Mouse (Mus musculus) liver, embryonic 16.5 days (tissue): ENCODE data around the gene Fgf4. TPM values are rescaled to one million over a fixed set of nuclear protein-coding genes. Genes with fewer than 3 reads are reported as not detected.
"Not testable (repeated sequence)": the region's sequence is repeated elsewhere in the genome, so short reads cannot be mapped to it uniquely, and the experiment has no call there.

Experiments
- ATAC-seq: fragments of 200-750 bp; cut with Nextera tagmentation; 2 replicates; pipeline ENCODE4 v1.8.0; 2017; ENCODE audit warnings: low read depth, mild to moderate bottlenecking, moderate number of reproducible peaks, moderate library complexity
- H3K27ac ChIP-seq: fragments of 300-500 bp; sonication (generic); 2 replicates; pipeline ENCODE4 v1.5.1; 2014; ENCODE audit warnings: mild to moderate bottlenecking, low read length
- H3K27me3 ChIP-seq: fragments of 300-500 bp; sonication (generic); 2 replicates; pipeline ENCODE4 v1.6.1; 2014; ENCODE audit warnings: low read depth, low read length, mixed read lengths; ENCODE audit not compliant: control insufficient read depth, insufficient read depth
- H3K36me3 ChIP-seq: fragments of 300-500 bp; sonication (generic); 2 replicates; pipeline ENCODE4 v1.6.1; 2014; ENCODE audit warnings: mild to moderate bottlenecking; ENCODE audit not compliant: control insufficient read depth, insufficient read depth
- H3K4me1 ChIP-seq: fragments of 300-500 bp; sonication (generic); 2 replicates; pipeline ENCODE4 v1.6.1; 2014; ENCODE audit warnings: low read depth, low read length, mixed read lengths; ENCODE audit not compliant: control insufficient read depth
- H3K4me2 ChIP-seq: fragments of 300-500 bp; sonication (generic); 2 replicates; pipeline ENCODE4 v1.6.1; 2014; ENCODE audit warnings: low read depth, low read length, mixed read lengths
- H3K4me3 ChIP-seq: fragments of 300-500 bp; sonication (generic); 2 replicates; pipeline ENCODE4 v1.5.1; 2014; ENCODE audit warnings: low read depth, mild to moderate bottlenecking, low read length
- H3K9ac ChIP-seq: fragments of 300-500 bp; sonication (generic); 2 replicates; pipeline ENCODE4 v1.6.1; 2014; ENCODE audit warnings: low read depth, low read length
- H3K9me3 ChIP-seq: fragments of 300-500 bp; sonication (generic); replicated peaks from 2 replicates; pipeline ENCODE4 v1.6.1; 2016; ENCODE audit warnings: low read length; ENCODE audit not compliant: control insufficient read depth
- WGBS: fragments of 180-500 bp; shearing (Covaris S2); extraction: QIAGEN DNeasy Blood & Tissue Kit; methylation state at CpG from one replicate; pipeline ENCODE4 v1.1.7; 2014; ENCODE audit not compliant: insufficient replicate concordance; 5-methylcytosine and 5-hydroxymethylcytosine counted together
- polyA plus RNA-seq: library from polyadenylated mRNA; unstranded; fragments of >200 nt; fragmentation: Nextera tagmentation; extraction: Ambion mirVana; gene quantifications from 2 replicates; pipeline ENCODE4 v1.2.1, GENCODE M21; 2015

Gene Fgf4
- polyA plus RNA-seq, 1 experiment from 2014 or later: not detected

DNA sequence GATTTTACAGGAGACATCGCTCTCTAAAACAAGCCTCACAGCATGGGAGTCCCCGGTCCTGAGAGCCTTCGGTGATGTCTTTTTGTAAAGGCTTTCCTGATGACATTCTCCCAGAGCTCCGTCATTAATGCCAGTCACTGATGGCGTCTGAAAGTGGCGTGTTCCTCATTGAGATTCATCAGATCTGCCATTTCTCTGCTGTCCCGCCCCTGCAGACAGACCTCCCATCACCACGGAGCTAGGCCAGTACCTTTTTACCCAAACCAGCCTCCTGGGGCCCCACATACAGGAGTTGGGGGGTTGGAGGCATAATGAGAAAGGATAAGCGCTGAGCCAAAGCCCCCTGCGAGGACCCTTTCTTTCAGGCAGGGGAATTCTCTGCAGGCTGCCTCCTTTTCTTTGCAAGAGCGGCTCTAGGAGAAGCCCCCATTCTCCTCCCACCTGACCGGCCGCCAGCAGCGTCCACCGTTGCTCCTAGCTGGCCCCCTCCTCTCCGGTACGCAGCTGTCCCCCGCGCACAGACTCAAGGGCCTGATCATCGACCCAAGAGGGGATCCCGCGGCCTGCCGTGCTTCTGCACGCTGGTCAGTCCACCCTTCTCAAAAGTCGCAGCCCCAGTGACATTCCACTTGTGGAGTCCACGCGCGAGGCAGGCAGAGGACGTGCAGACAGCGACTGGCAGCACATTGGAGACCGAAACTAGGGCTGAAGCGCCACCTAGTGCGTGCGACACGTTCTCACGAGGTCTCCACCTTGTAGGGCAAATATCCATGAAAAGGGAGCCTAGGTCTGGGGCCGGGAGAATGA, 48.3 kb downstream of the Fgf4 start:
- Histone ChIP-seq H3K27ac (no peak overlapping the region), H3K36me3 (no peaks in the 10 kb centered on the region), H3K9ac (no peak overlapping the region; the same call in 1 of the 2 replicates), H3K4me3 (peak overlapping the region; percentile 46), H3K4me2 (peak overlapping the region; percentile 56), H3K4me1 (peaks cover 10% of the 10 kb centered on the region), H3K9me3 (no peaks in the 10 kb centered on the region), H3K27me3 (peaks cover 51% of the 10 kb centered on the region)
- WGBS: 1% methylated on average over 37 of the region's 37 CpGs
- peak; percentile 50; the same call in 1 of the 2 replicates for ATAC-seq

DNA sequence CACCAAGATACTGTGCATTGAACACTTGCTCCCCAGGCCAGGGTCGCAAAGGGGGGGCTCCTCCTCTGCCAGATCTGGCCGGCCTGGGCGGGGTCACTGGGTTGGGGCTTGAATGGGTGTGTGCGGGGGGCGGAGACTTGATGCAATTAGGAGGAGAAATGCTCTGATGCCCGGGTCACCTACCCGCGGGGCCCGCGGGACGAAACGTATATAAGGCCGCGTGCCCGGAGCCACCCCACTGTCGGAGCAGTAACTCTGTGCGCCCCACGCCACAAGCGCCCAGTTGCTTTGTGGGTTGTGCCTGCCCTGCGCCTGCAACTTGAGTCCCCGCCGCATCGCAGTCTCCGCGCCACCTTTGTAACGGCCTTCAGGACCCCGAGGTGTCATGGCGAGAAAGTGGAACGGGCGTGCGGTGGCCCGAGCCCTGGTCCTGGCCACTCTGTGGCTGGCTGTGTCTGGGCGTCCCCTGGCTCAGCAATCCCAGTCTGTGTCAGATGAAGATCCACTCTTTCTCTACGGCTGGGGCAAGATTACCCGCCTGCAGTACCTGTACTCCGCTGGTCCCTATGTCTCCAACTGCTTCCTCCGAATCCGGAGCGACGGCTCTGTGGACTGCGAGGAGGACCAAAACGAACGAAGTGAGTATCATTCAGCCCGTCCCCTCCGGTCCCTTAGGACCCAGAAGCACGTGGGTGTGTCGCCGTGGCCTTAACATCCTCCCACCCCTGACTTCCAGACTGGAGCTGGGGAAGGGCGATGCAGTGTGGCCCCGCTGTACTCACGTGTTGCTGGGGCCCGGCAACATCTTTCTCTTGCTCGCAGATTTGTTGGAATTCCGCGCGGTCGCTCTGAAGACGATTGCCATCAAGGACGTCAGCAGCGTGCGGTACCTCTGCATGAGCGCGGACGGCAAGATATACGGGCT, 49.4 kb downstream of the Fgf4 start, which contains the start of gene Fgf15:
Gene Fgf15, plus strand, starts transcription at position 238 of the 925 bp plus-strand sequence.
- H3K4me2 ChIP-seq: peak within 1 kb of the TSS; percentile 56
- WGBS: under 1% methylated on average over 65 of the region's 65 CpGs
- peak within 1 kb of the TSS; percentile 46 for H3K4me3 ChIP-seq
- ATAC-seq: 0 out of 2 replicates have a peak, but pooled peaks have one; percentile 37
- H3K36me3 ChIP-seq: no peaks in the 10 kb centered on the region
- H3K4me1 ChIP-seq: peaks cover 10% of the 10 kb centered on the region
- no peak within 1 kb of the TSS for H3K27ac ChIP-seq
- no peaks in the 10 kb centered on the region for H3K9me3 ChIP-seq
- no peak within 1 kb of the TSS; the same call in 1 of the 2 replicates for H3K9ac ChIP-seq
- H3K27me3 ChIP-seq: peaks cover 53% of the 10 kb centered on the region

DNA sequence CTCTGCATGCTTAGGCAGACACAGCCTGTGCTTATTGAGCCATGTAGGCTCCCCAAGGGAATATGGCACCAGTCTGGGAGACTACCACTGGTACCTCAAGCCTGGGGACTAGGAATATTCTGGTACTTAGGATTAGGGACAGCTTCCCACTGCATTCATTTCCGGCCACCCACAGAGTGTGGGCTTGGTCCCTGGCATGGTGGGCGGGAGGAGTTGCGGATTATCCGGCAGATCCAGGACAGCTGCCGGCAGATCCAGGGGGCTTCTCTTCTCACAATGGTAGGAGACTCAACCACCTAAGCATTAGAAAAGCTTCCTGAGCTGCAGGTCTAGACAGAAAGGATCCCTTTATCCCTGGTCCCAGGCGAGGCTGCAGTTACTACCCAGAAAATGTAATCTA, 51.3 kb downstream of the Fgf4 start:
- WGBS: 64% methylated on average over 6 of the region's 6 CpGs
- Histone ChIP-seq H3K9me3 (no peaks in the 10 kb centered on the region), H3K4me2 (no peak overlapping the region), H3K27me3 (peaks cover 57% of the 10 kb centered on the region), H3K4me1 (peaks cover 10% of the 10 kb centered on the region), H3K36me3 (no peaks in the 10 kb centered on the region), H3K27ac (no peak overlapping the region), H3K9ac (no peak overlapping the region), H3K4me3 (no peak overlapping the region)
- ATAC-seq: no peak

DNA sequence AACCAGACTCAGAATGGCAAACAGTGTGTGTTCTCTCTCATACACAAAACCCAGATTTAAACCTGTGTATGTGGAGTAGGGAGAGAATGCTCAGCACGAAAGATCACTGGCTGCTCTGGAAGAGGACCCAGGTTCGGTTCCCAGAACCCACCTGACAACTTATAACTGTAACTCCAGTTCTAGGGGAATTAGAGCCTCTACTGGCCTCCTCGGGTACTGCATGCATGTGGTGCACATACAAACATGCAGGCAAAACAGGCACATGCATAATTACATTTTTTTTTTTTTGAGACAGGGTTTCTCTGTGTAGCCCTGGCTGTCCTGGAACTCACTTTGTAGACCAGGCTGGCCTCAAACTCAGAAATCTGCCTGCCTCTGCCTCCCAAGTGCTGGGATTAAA, 58.3 kb downstream of the Fgf4 start:
- not testable (repeated sequence) for H3K4me1 ChIP-seq, H3K27ac ChIP-seq, H3K4me2 ChIP-seq, H3K9me3 ChIP-seq, H3K36me3 ChIP-seq, H3K4me3 ChIP-seq, H3K9ac ChIP-seq, ATAC-seq
- peaks cover 10% of the 10 kb centered on the region for H3K27me3 ChIP-seq
- 66% methylated on average over 3 of the region's 3 CpGs for WGBS

DNA sequence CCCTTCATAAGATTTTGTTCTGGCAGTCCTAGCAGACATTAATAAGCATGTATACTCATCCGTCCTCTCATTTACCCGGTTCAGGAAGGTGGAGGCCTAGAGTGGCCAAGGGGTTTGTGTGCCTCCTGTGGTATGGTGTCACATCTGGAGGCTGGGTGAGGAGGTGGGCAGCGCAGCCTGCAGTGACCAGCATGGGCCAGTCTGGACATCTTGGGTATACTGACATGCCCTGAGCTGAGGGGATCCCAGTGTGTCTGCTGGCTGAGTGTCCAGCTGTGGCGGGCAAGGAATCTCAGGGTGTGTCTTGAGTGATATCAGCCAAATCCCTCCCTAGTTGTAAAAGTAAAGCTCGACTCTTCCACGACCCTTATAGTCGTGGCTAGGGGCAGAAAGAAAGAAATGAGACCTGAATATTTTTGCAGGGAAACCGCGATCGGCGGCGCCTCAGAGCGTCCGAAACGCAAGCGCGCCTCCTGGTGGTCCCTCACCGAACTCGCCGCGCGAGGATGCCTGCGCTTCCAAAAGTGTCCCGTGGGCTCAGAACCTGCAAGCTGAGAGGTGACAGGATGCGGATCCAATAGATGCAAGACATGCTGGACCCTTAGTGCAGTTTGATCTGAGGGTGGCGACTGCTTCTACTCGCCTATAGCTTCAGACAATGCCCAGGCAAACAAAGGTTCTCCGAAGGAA, 59.7 kb downstream of the Fgf4 start:
- ATAC-seq: no peak
- WGBS: 10% methylated on average over 28 of the region's 28 CpGs
- Histone ChIP-seq H3K4me3 (no peak overlapping the region), H3K4me1 (no peaks in the 10 kb centered on the region; the same call in 1 of the 2 replicates), H3K4me2 (peak overlapping the region; percentile 23; the same call in 1 of the 2 replicates), H3K27ac (no peak overlapping the region), H3K9ac (no peak overlapping the region), H3K9me3 (peaks cover 2% of the 10 kb centered on the region; the same call in 1 of the 2 replicates), H3K36me3 (no peaks in the 10 kb centered on the region), H3K27me3 (peaks cover 6% of the 10 kb centered on the region)

DNA sequence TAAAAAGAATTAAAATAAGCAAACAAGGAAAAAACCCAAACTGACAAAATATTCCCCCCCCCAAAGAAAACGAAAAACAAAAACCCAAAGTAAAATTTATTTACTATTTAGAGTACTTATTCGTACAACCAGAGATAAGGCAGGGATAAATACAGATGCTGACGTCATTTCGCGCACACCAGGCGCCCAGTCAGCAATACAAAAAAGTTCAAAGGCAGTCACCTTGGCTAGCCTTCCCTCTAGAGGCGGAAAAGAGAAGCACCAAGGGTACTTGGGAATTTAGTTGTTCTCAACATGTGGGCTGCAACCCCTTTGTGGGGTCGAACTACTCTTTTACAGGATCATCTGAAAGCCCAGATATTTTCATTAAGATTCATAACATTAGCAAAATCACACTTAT, 60.6 kb downstream of the Fgf4 start:
- H3K4me3 ChIP-seq: no peak overlapping the region
- no peaks in the 10 kb centered on the region for H3K36me3 ChIP-seq
- H3K4me2 ChIP-seq: no peak overlapping the region
- H3K4me1 ChIP-seq: no peaks in the 10 kb centered on the region; the same call in 1 of the 2 replicates
- H3K27me3 ChIP-seq: peaks cover 5% of the 10 kb centered on the region
- no peak for ATAC-seq
- H3K9me3 ChIP-seq: peaks cover 2% of the 10 kb centered on the region; the same call in 1 of the 2 replicates
- no peak overlapping the region for H3K9ac ChIP-seq
- no peak overlapping the region for H3K27ac ChIP-seq
- 10% methylated on average over 8 of the region's 8 CpGs for WGBS

DNA sequence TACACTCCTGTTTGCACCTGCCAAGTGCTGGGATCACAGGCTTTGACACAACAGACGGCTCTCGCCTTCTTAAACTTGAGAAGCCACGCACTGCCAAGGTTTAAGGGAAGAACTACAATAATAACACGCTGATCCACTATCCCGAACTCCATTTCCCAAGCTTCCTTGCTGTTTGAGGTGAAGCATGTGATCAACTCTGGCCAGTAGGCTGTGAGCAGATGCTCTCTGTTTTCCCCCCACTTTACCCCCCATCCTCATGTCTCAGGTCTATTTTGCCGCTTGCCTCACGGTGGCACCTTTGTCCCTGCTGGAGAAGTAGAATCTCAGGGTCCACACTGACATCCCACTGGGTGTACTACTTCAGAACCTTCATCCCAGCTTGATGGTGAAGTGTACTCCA, 61.5 kb downstream of the Fgf4 start:
- Histone ChIP-seq H3K4me1 (no peaks in the 10 kb centered on the region; the same call in 1 of the 2 replicates), H3K27ac (no peak overlapping the region), H3K4me3 (no peak overlapping the region), H3K36me3 (no peaks in the 10 kb centered on the region), H3K4me2 (no peak overlapping the region), H3K9me3 (peaks cover 2% of the 10 kb centered on the region; the same call in 1 of the 2 replicates), H3K9ac (no peak overlapping the region), H3K27me3 (peaks cover 5% of the 10 kb centered on the region)
- no peak for ATAC-seq
- WGBS: 38% methylated on average over 7 of the region's 7 CpGs

DNA sequence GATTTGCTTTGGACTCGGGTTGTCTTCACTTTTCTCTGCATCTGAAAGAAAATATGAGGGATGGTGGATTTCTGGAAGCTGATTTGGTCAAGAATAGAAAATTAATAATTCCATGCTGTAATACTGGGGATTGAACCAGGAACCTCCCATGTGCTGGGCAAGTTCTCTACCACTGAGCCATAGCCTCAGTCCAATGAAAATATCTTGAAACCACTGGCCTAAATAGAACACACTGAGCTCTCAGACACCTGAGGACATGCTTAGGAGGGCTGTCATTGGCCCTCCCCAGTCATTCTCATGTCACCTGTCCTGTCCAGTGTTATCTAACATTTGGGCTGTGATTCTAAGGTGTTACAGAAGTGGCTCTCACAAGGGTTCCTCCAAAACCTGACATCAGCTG, 64.0 kb downstream of the Fgf4 start:
- WGBS: 51% methylated on average over 1 of the region's 1 CpGs

More for the DNA sequence above, 64.0 kb downstream of the Fgf4 start:
- Histone ChIP-seq H3K4me2 (no peak overlapping the region), H3K27me3 (peaks cover 5% of the 10 kb centered on the region), H3K9ac (no peak overlapping the region), H3K36me3 (no peaks in the 10 kb centered on the region), H3K4me3 (no peak overlapping the region), H3K9me3 (no peaks in the 10 kb centered on the region), H3K4me1 (peaks cover 11% of the 10 kb centered on the region), H3K27ac (no peak overlapping the region)
- ATAC-seq: no peak
